Mouse (Mus musculus): ENCODE measurements around the gene AI464131.
"Not testable (repeated sequence)": the region's sequence is repeated elsewhere in the genome, so short reads cannot be mapped to it uniquely, and the experiment has no call there.

AI464131 gene

DNA sequence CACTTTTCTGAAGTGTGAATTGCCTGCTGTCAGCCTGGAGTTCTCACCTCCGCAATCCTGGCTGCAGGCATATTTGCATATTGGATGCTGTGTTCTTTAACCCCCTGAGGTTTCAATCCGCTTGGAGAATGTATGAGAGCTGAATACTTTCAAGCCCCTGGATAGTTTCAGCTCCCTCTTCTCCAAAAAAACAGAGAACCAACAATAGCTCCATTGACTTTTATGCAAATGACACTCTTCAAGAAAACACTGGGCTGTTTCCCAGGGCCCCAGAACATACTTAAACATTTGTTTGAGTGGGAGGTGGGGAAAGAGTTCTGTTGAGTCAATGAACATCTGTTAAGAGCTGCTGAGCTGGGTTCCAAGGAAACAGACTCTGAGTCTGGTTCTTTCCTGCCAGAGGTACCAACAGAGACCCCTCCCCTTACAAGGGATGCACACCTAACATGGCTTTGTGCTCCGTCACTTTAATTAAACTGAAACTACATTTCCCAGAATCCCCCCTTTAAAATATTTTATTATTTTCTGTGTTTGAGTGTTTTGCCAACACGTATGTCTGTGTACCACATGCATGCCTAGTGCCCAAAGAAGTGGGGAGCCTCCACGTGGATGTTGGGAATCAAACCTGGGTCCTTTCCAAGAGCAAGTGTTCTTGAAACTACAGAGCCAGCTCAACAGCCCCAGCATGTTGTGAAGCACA is 32.0 kb downstream of the AI464131 start:
- in situ Hi-C loops (cut with MboI; ENCODE audit: low sequenced_read_pairs), result no loop called here

DNA sequence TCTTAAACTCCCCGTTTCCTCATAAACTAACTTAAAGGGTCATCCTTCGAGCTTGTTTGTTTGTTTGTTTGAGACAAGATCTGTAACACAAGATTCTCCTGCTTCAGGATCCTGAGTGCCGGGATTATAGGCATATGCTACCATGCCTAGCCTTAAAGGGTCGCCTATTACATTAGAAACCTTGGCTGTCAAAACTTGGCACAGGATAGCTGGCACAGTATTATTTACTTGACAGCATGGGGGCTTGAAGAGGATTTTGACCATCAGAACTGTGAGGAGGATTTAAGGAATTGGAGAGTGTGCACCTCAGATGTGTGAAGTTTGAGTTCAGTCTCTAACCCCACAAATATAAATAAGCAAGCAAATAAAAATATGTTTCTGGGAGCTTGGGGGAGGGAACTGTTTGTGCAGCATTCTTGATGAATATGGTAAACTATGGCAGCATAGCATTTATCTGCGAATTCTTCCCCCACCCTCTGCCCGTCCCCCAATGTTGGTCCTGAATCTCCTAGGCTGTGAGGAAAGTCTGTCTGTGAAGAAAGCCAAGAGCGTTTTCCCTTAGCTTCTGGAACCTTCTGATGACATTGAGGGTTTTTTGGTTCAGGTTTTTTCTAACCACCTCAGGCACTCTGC is 32.7 kb downstream of the AI464131 start:
- in situ Hi-C loops (cut with MboI; ENCODE audit: low sequenced_read_pairs), result no loop called here

DNA sequence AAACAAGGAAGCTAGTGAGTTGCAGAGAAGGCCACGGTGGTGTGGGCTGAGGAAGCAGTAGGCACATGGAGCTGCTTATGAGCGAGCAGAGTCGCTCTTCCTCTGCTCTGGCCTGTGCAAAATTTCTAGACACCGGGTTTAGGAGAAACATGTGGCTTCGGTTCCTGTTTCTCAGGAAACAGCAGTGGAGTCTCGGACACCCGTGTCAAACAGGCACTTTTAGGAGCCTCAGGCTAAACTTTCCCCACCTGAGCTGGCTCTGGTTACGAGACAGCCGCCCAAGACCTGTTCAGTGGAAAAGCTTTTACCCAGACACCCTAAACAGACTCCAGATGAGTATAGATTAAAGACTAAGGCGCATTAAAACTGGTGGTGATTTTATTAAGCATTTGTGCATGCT is 33.7 kb downstream of the AI464131 start:
- in situ Hi-C loops (cut with MboI; ENCODE audit: low sequenced_read_pairs), result no loop called here

DNA sequence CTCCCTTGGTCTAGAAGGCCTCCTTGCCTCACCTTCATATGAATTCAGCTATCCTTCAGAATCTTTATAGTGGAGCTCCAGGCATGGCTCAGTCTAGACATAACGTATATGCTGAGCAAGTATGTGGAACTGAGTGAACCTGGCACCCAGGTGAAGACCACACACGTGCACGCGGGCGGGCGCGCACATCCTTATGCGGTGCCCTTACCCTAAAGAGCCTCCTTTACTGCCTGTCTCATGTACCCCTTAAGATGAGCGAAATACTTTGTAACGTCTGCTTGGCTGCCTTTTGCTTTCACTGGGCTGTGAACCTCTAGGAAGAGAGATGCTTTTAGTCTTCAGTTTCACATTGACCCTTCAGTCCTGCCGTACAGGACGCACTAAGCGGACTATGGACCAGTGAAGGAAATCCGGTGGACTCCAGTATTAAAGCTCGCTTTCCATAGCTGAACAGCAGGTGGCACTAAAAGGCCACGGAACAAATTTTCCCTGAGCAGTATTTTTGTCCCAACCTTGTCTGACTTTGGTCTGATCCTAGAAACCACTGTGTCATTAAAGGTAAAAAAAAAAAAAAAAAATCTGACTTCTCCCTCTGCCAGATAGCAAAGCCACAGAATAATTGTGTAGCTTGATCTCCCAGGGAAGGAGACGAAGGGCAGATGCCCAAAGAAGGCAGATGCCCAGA is 34.3 kb downstream of the AI464131 start:
- in situ Hi-C loops (cut with MboI; ENCODE audit: low sequenced_read_pairs), result no loop called here

DNA sequence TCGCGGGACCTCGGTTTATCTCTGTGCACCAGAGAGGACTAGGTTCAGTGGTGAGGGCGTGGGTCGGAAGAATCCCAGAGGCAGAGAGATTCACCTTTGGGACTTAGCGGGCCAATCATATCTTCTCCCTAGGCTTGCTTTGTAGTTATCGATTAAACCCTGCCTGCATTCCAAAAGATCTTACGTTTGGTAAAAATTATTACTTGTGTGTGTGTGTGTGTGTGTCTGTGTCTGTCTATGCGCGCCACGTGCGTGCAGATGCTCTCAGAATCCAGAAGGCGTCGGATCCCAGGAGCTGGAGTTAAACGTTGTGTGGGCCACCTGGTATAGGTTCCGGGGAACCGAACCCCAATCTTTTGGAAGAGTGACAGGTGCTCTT is 37.6 kb downstream of the AI464131 start:
- in situ Hi-C loops (cut with MboI; ENCODE audit: low sequenced_read_pairs), result no loop called here

DNA sequence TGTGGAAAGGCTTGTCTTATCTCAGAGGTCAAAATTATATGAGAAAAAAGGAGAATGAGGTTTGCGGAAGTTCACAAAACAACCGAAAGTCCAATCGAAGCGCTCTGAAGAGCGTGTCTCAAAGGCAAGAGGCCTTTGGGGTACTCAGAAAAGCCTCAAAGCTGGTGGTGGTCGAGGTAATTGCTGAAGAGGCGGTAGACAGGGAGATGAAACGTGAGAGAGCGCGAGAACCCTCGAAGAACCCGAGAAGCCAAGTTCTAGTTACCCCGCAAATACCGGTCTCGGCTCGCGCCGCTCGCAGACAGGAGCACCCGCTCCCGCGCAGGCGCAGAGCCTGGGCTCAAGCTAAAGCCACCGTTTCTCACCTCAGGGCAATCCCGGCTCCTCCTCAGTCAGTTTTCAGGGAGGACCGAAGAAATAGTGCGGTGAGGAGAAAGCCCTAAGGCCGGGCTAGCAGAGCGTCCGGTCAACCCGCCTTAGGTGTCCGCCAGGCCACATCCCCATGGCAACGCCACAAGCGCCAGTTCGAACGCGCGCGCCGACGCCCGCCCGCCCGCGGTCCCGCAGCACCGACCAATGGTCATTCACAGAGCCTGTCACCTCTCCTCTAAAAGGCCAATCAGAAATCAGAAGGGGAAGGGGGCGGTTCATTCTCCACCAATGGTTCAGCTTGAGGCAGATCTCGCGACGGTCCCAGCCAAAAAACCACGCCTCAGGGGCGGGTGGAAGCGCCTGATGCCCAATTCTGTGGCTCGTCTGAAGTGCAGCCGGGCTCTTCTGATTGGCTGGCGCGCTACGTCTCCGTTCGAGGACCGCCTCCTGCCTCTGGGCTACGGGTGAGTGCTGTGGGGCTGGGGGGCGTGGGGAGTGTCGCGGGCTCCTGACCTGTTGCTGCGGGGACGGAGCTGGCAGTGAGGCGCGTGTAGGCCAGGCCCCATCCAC is 38.3 kb downstream of the AI464131 start, which contains the start of the genes Kif24 and Nudt2:
TSS of gene Kif24 (minus strand) at position 543 of the 942 bp plus-strand sequence.
TSS of gene Nudt2 (plus strand) at position 807 of the 942 bp plus-strand sequence.
- in situ Hi-C loops (cut with MboI; ENCODE audit: low sequenced_read_pairs), result no loop called here

DNA sequence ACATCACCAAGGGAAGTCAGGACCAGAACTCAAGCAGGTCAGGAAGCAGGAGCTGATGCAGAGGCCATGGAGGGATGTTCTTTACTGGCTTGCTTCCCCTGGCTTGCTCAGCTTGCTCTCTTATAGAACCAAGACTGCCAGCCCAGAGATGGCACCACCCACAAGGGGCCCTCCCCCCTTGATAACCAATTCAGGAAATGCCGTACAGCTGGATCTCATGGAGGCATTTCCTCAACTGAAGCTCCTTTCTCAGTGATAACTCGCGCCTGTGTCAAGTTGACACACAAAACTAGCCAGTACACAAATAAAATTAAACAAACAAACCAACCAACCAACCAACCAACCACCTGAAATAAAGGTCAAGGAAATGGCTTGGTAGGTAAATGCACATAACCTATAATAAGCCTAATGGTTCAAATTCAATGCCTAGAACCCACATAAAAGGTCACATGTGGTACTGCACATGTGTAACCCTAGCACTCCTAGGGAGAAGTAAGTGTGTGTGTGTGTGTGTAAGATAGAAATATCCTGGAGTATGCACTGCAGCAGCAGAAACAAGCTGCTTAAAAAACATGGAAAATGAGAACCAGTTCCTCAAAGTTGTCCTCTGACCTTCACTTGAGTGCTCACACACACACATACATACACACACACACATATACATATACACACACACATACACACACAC is 39.7 kb downstream of the AI464131 start:
- in situ Hi-C loops (cut with MboI; ENCODE audit: low sequenced_read_pairs), result not testable (repeated sequence)

DNA sequence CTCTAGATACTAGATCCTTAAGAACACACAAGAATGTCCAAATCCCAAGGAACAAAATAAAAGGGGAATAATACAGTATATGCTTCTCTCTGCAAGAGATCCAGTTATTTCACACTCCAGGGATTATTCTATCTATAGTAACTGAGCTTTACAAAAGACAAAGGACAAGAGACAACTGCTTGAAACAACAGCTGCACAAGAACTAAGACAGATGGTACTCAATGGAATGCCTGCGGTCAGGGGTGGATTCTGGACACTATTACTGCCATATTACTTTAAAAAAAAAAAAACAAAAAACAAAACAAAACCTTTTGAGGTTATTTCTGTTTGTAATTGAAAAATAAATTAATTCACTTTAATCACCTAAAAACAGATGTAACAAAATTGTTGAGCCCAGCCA is 42.2 kb downstream of the AI464131 start:
- in situ Hi-C loops (cut with MboI; ENCODE audit: low sequenced_read_pairs), result no loop called here

DNA sequence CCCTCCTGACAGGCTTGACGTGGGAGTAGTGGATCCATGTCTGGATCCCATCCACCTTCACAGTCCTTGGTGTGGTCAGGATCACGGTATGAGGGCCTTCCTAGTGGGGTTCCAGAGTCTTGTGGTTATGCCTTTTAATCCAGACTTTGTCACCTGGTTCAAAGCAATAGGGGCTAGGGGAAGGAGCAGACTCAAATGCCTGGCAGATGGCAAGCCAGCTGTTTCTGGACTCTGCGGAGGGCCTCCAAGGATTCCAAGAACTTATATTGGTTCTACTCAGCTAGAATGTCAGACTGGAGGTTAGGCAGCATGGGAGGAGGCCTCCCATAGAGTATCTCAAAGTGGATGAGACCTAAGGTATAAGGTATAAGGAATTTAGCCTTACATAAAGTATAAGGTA is 55.3 kb downstream of the AI464131 start:
- in situ Hi-C loops (cut with MboI; ENCODE audit: low sequenced_read_pairs), result no loop called here
